Mouse (Mus musculus) heart, postnatal 14 days (tissue): ENCODE data around the gene Tnfrsf13c. TPM values are rescaled to one million over a fixed set of nuclear protein-coding genes. Genes with fewer than 3 reads are reported as not detected.
A peak's percentile ranks its signal among the peaks of the same experiment; 100 is the strongest.

ENCODE experiments used
- DNase-seq, 2 experiments: peaks; one replicate each; pipeline ENCODE4 v3.0.0; 2021 to 2022
- intact Hi-C: fragments of 180-260 bp; cut with DNase I; formaldehyde crosslinking; loops from one replicate; pipeline ENCODE4 v1.15.1; 2025
- microRNA-seq, 2 experiments: library from miRNA; unstranded; fragments of <30 nt; microRNA quantifications; one replicate each; pipeline ENCODE4 v1.2.0; 2021 to 2022
- total RNA-seq, 2 experiments: library from RNA; stranded (reverse); gene quantifications; 2 replicates each; pipeline ENCODE4 v1.2.3; 2021

The Tnfrsf13c gene
- total RNA-seq, 2 experiments from 2014 or later, result 0.24 TPM

- intact Hi-C loops, result no loop called here
Measured at GRCm38 (mm10) chr15:82186931-82187330, 37.2 kb downstream of the Tnfrsf13c start.

GRCm38 (mm10) chr15:82186131-82186530, 38.0 kb downstream of the Tnfrsf13c start:
- DNase-seq, result peak; percentile 30 to 53
- intact Hi-C loops, result no loop called here

More at GRCm38 (mm10) chr15:82186931-82187330, 37.2 kb downstream of the Tnfrsf13c start:
- no peak for DNase-seq

GRCm38 (mm10) chr15:82185062-82185783, 38.9 kb downstream of the Tnfrsf13c start:
- no peak for DNase-seq
- intact Hi-C loops, result no loop called here

- intact Hi-C loops, result no loop called here
Measured at GRCm38 (mm10) chr15:82184656-82185055, 39.5 kb downstream of the Tnfrsf13c start.

GRCm38 (mm10) chr15:82184183-82184582, 40.0 kb downstream of the Tnfrsf13c start:
- DNase-seq, result no peak
- intact Hi-C loops, result no loop called here

More at GRCm38 (mm10) chr15:82184656-82185055, 39.5 kb downstream of the Tnfrsf13c start:
- DNase-seq, result no peak

GRCm38 (mm10) chr15:82183596-82183995, 40.6 kb downstream of the Tnfrsf13c start:
- intact Hi-C loops, result no loop called here
- no peak for DNase-seq

GRCm38 (mm10) chr15:82182311-82182710, 41.9 kb downstream of the Tnfrsf13c start:
- intact Hi-C loops, result no loop called here
- no peak for DNase-seq

GRCm38 (mm10) chr15:82181131-82181530, 43.0 kb downstream of the Tnfrsf13c start:
- intact Hi-C loops, result no loop called here

GRCm38 (mm10) chr15:82177743-82178290, 46.4 kb downstream of the Tnfrsf13c start:
- intact Hi-C loops, result no loop called here
- no peak for DNase-seq

More at GRCm38 (mm10) chr15:82181131-82181530, 43.0 kb downstream of the Tnfrsf13c start:
- no peak for DNase-seq

GRCm38 (mm10) chr15:82175091-82175490, 49.1 kb downstream of the Tnfrsf13c start:
- intact Hi-C loops, result no loop called here
- no peak for DNase-seq

- intact Hi-C loops, result no loop called here
- no peak for DNase-seq
Measured at GRCm38 (mm10) chr15:82172648-82173047, 51.5 kb downstream of the Tnfrsf13c start.

Small RNAs within 50 kb of the gene (microRNA-seq; reads per million reads assigned to microRNA genes)
- gene Mir33, result 5.9 to 19.7 reads per million in 2 experiments

Other genes starting within 250 kb of the Tnfrsf13c start
- not detected for gene 1700029P11Rik, start 243.8 kb downstream of the Tnfrsf13c start, total RNA-seq
- 10 to 100 TPM; 20.4 to 27.0 TPM for gene Xrcc6, start 236.5 kb downstream of the Tnfrsf13c start, total RNA-seq
- 10 to 100 TPM; 22.6 to 27.9 TPM for gene Desi1, start 190.5 kb downstream of the Tnfrsf13c start, total RNA-seq
- gene Snu13, start 176.8 kb downstream of the Tnfrsf13c start, total RNA-seq, result 10 to 100 TPM; 48.6 to 53.8 TPM
- not detected for gene 4930407I10Rik, start 165.2 kb downstream of the Tnfrsf13c start, total RNA-seq
- not detected for gene Mei1, start 154.4 kb downstream of the Tnfrsf13c start, total RNA-seq
- 1 to 10 TPM; 4.8 to 5.8 TPM for gene Ccdc134, start 96.4 kb downstream of the Tnfrsf13c start, total RNA-seq
- gene Srebf2, start 77.2 kb downstream of the Tnfrsf13c start, total RNA-seq, result 10 to 100 TPM; 18.7 to 22.6 TPM
- under 1 TPM; 0.14 to 0.34 TPM for gene Shisa8, start 11.6 kb downstream of the Tnfrsf13c start, total RNA-seq
- gene Cenpm, start 20.4 kb upstream of the Tnfrsf13c start, total RNA-seq, result 1 to 10 TPM; 1.9 to 3.2 TPM
- gene 1500009C09Rik, start 28.0 kb upstream of the Tnfrsf13c start, total RNA-seq, result not detected
- gene Sept3, start 50.5 kb upstream of the Tnfrsf13c start, total RNA-seq, result under 1 TPM; 0.17 to 0.24 TPM
- gene Wbp2nl, start 74.6 kb upstream of the Tnfrsf13c start, total RNA-seq, result not detected
- 10 to 100 TPM; 28.9 to 33.4 TPM for gene Naga, start 114.6 kb upstream of the Tnfrsf13c start, total RNA-seq
- 1 to 10 TPM; 2.0 to 2.3 TPM for gene Pheta2, start 114.6 kb upstream of the Tnfrsf13c start, total RNA-seq
- 100 to 1,000 TPM; 197 to 205 TPM for gene Smdt1, start 114.6 kb upstream of the Tnfrsf13c start, total RNA-seq
- gene Ndufa6, start 130.0 kb upstream of the Tnfrsf13c start, total RNA-seq, result 100 to 1,000 TPM; 577 to 610 TPM
- 10 to 100 TPM; 21.9 to 25.7 TPM for gene Cyp2d22, start 155.9 kb upstream of the Tnfrsf13c start, total RNA-seq
- not detected for gene Cyp2d11, start 169.7 kb upstream of the Tnfrsf13c start, total RNA-seq
- gene Cyp2d10, start 182.8 kb upstream of the Tnfrsf13c start, total RNA-seq, result under 1 TPM in 1 of 2 experiments, not detected in 1; 0.43 TPM
- gene Cyp2d9, start 209.1 kb upstream of the Tnfrsf13c start, total RNA-seq, result not detected